Comparison of ENCODE assay signal across 11 mouse cellular contexts in the genomic region with DNA sequence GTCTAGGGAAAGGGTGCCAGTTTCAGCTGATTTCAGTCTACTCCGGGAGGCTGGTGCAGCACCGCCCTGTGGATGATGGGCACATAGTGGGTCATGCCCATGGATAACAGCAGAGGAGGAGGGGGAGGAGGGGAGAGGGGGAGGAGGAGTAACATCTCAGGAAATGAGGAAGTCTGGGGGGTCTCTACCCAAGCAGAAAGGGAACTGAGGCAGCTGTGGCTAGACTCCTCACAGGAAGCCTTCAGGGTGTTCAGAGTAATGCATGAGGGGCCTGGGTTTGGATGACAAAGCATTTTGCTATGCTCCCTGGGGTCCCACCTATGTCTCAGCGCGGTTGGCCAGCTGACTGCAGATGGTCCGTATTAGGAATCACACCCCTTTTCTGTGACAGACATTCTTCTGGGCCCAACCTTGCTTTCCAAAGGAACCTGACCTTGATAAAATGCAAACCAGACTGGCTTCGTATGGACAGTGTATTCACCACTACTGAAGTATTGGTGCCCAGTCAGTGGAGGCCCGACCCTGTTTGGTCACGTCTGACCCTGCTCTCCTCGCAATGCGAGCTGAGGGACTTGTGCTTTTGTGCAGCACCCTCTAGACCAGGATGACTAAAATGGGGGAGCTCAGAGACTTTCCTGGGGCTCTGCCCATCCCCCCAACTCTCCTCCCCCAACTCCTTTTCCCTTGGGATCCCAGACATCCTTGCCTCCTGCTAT.
DNase-seq lines count a peak whose midpoint lies in the region; ATAC-seq lines count a peak whose summit lies in the region.
"Had no signal": no experiment of that assay in that cellular context is flagged by ENCODE, and none has a peak within 500 bp of the region (broad histone marks: within the 10 kb centered on the region; RNA-seq: fewer than 3 reads in every experiment).

No protein-coding gene starts in this region.

- no peaks in the 10 kb centered on the region for H3K36me3 ChIP-seq in forebrain, embryonic 15.5 days
- no peaks in the 10 kb centered on the region for H3K36me3 ChIP-seq in forebrain, embryonic 12.5 days (replicated peaks)
- H3K36me3 ChIP-seq: embryonic facial prominence, embryonic 15.5 days; liver, embryonic 13.5 days had no signal

- H3K27ac ChIP-seq in forebrain, embryonic 15.5 days (replicated peaks), result peak overlapping the region; percentile 34; the same call in 1 of the 2 replicates
- H3K27ac ChIP-seq in forebrain, embryonic 12.5 days, result no peak overlapping the region
- H3K27ac ChIP-seq: embryonic facial prominence, embryonic 15.5 days; liver, embryonic 13.5 days had no signal

- no peaks in the 10 kb centered on the region for H3K27me3 ChIP-seq in forebrain, embryonic 15.5 days
- no peaks in the 10 kb centered on the region for H3K27me3 ChIP-seq in forebrain, embryonic 12.5 days
- H3K27me3 ChIP-seq: embryonic facial prominence, embryonic 15.5 days had no signal

- no peak overlapping the region for H3K4me2 ChIP-seq in forebrain, embryonic 15.5 days (replicated peaks)
- no peak overlapping the region for H3K4me2 ChIP-seq in forebrain, embryonic 12.5 days
- H3K4me2 ChIP-seq: embryonic facial prominence, embryonic 15.5 days; liver, embryonic 13.5 days had no signal

- no peaks in the 10 kb centered on the region for H3K9me3 ChIP-seq in forebrain, embryonic 15.5 days
- H3K9me3 ChIP-seq in forebrain, embryonic 12.5 days, result no peaks in the 10 kb centered on the region
- H3K9me3 ChIP-seq: embryonic facial prominence, embryonic 15.5 days; liver, embryonic 13.5 days had no signal

- peaks cover 7% of the 10 kb centered on the region; the same call in 1 of the 2 replicates for H3K4me1 ChIP-seq in forebrain, embryonic 15.5 days
- no peaks in the 10 kb centered on the region for H3K4me1 ChIP-seq in forebrain, embryonic 12.5 days
- H3K4me1 ChIP-seq: liver, embryonic 13.5 days had no signal

- peak; percentile 16 for DNase-seq in kidney, postnatal 10 days
- no peak for DNase-seq in kidney, adult 11 months
- DNase-seq in heart, postnatal 4 days, result peak; percentile 15
- DNase-seq in c-Kit-positive CD71-positive TER-119-positive erythroid progenitor cells, embryonic 14.5 days (ENCODE audit: low spot score), result no peak
- DNase-seq in adrenal gland, adult 8-10 months, result no peak
- DNase-seq: cerebellum, adult 8-10 months; liver, embryonic 13.5 days had no signal

- no peak; the same call in 1 of the 2 replicates for ATAC-seq in forebrain, embryonic 15.5 days (replicated peaks)
- no peak for ATAC-seq in forebrain, embryonic 12.5 days (ENCODE audit: low FRiP score)
- ATAC-seq in common myeloid progenitor, adult 5-6 weeks (replicated peaks; ENCODE audit: low read depth, poor library complexity, severe bottlenecking), result peak; percentile 72

- WGBS in forebrain, embryonic 15.5 days, result 91% methylated on average over 10 of the region's 10 CpGs
- 78% methylated on average over 10 of the region's 10 CpGs for WGBS in forebrain, embryonic 12.5 days

- no peak overlapping the region for H3K4me3 ChIP-seq in forebrain, embryonic 15.5 days
- no peak overlapping the region for H3K4me3 ChIP-seq in forebrain, embryonic 12.5 days (replicated peaks)
- H3K4me3 ChIP-seq: embryonic facial prominence, embryonic 15.5 days; liver, embryonic 13.5 days had no signal

- no peak overlapping the region for H3K9ac ChIP-seq in forebrain, embryonic 15.5 days (replicated peaks)
- no peak overlapping the region for H3K9ac ChIP-seq in forebrain, embryonic 12.5 days
- H3K9ac ChIP-seq: embryonic facial prominence, embryonic 15.5 days; liver, embryonic 13.5 days had no signal

Comparison
In these comparisons a context has a peak if more than half of its experiments do, and no peak if none do; other contexts are left out.
1. DNase-seq: peak in kidney, postnatal 10 days (single experiment) and heart, postnatal 4 days (single experiment); none in kidney, adult 11 months (single experiment), c-Kit-positive CD71-positive TER-119-positive erythroid progenitor cells, embryonic 14.5 days (single experiment) and adrenal gland, adult 8-10 months (single experiment).